Mouse (Mus musculus) MEL (cell line): ENCODE data around the gene Bcl2l1. TPM values are rescaled to one million over a fixed set of nuclear protein-coding genes. Genes with fewer than 3 reads are reported as not detected.

Source experiments
- DNase-seq: peaks from one replicate; pipeline ENCODE4 v3.0.0; 2011; ENCODE audit warnings: low read depth, low spot score
- H3K27ac ChIP-seq: 2 replicates; pipeline ENCODE4 v1.5.1; 2012; ENCODE audit warnings: low read depth, mild to moderate bottlenecking, control low read depth, low read length, moderate library complexity; ENCODE audit not compliant: control insufficient read depth
- H3K27me3 ChIP-seq, 2 experiments: fragments of 150-350 bp in 1 of 2; sonication (generic) in 1 of 2; 2 replicates each; pipeline ENCODE4 v1.6.1; 2012; ENCODE audit warnings: low read length in 2 of 2, mild to moderate bottlenecking in 2 of 2, improper control_type of control experiment in 1 of 2, moderate library complexity in 1 of 2; ENCODE audit not compliant: insufficient read depth in 2 of 2, control insufficient read depth in 1 of 2
- H3K36me3 ChIP-seq, 2 experiments: 2 replicates each; pipeline ENCODE4 v1.6.1; 2012 to 2014; ENCODE audit warnings: low read length in 2 of 2, improper control_type of control experiment in 1 of 2, inconsistent platforms in 1 of 2, mild to moderate bottlenecking in 1 of 2; ENCODE audit not compliant: insufficient read depth in 2 of 2, control insufficient read depth in 1 of 2
- H3K4me1 ChIP-seq, 2 experiments: fragments of 150-350 bp in 1 of 2; sonication (generic) in 1 of 2; 2 replicates each; pipeline ENCODE4 v1.6.1; 2012; ENCODE audit warnings: low read length in 2 of 2, improper control_type of control experiment in 1 of 2, mild to moderate bottlenecking in 1 of 2; ENCODE audit not compliant: insufficient read depth in 2 of 2, control insufficient read depth in 1 of 2
- H3K4me3 ChIP-seq, 2 experiments: fragments of 150-350 bp in 1 of 2; sonication (generic) in 1 of 2; 2 replicates each; pipeline ENCODE4 v1.5.1; 2012; ENCODE audit warnings: low read depth in 2 of 2, low read length in 2 of 2, mild to moderate bottlenecking in 2 of 2, moderate library complexity in 2 of 2, control low read depth in 1 of 2, improper control_type of control experiment in 1 of 2; ENCODE audit not compliant: control insufficient read depth in 1 of 2, insufficient read depth in 1 of 2
- H3K79me2 ChIP-seq: 2 replicates; pipeline ENCODE4 v1.6.1; 2012; ENCODE audit warnings: mild to moderate bottlenecking, low read length, moderate library complexity; ENCODE audit not compliant: control insufficient read depth, poor library complexity, insufficient read depth
- H3K9ac ChIP-seq: 2 replicates; pipeline ENCODE4 v1.6.1; 2012; ENCODE audit warnings: low read depth, mild to moderate bottlenecking, control low read depth, low read length, moderate library complexity; ENCODE audit not compliant: control insufficient read depth, poor library complexity, severe bottlenecking
- H3K9me3 ChIP-seq: fragments of 150-350 bp; sonication (generic); replicated peaks from 2 replicates; pipeline ENCODE4 v1.6.1; 2012; ENCODE audit warnings: mild to moderate bottlenecking, low read length, improper control_type of control experiment, moderate library complexity; ENCODE audit not compliant: insufficient read depth
- BHLHE40 ChIP-seq: IDR thresholded peaks from 2 replicates; pipeline ENCODE4 v1.6.1; 2012; ENCODE audit warnings: low read depth, mild to moderate bottlenecking, inconsistent platforms, low read length, improper control_type of control experiment, borderline replicate concordance
- CHD1 ChIP-seq: IDR thresholded peaks from 2 replicates; pipeline ENCODE4 v1.6.1; 2012; ENCODE audit warnings: low read depth, mild to moderate bottlenecking, inconsistent platforms, low read length, improper control_type of control experiment
- CTCF ChIP-seq, 3 experiments: IDR thresholded peaks in 2 of 3; conservative IDR thresholded peaks in 1 of 3; 2 replicates each; pipeline ENCODE4 v1.5.1; 2011 to 2012; ENCODE audit warnings: low read length in 3 of 3, low read depth in 2 of 3, mild to moderate bottlenecking in 2 of 3, improper control_type of control experiment in 1 of 3, inconsistent platforms in 1 of 3, mixed read lengths in 1 of 3, moderate library complexity in 1 of 3; ENCODE audit not compliant: control insufficient read depth in 1 of 3, insufficient read depth in 1 of 3, poor library complexity in 1 of 3, severe bottlenecking in 1 of 3
- E2F4 ChIP-seq: IDR thresholded peaks from 2 replicates; pipeline ENCODE4 v1.6.1; 2011; ENCODE audit warnings: low read depth, low read length, improper control_type of control experiment, borderline replicate concordance
- EP300 ChIP-seq, 2 experiments: IDR thresholded peaks; 2 replicates each; pipeline ENCODE4 v1.6.1; 2011; ENCODE audit warnings: improper control_type of control experiment in 2 of 2, low read length in 2 of 2, low read depth in 1 of 2, mild to moderate bottlenecking in 1 of 2
- JUND ChIP-seq: IDR thresholded peaks from 2 replicates; pipeline ENCODE4 v1.6.1; 2011; ENCODE audit warnings: low read depth, mild to moderate bottlenecking, improper control_type of control experiment, low read length
- KAT2A ChIP-seq: conservative IDR thresholded peaks from 2 replicates; pipeline ENCODE4 v1.6.1; 2012; ENCODE audit warnings: low read depth, low read length, improper control_type of control experiment, inconsistent platforms
- MAFK ChIP-seq: IDR thresholded peaks from 2 replicates; pipeline ENCODE4 v1.6.1; 2011; ENCODE audit warnings: low read depth, mild to moderate bottlenecking, low read length, improper control_type of control experiment, borderline replicate concordance
- MAZ ChIP-seq: IDR thresholded peaks from 2 replicates; pipeline ENCODE4 v1.6.1; 2012; ENCODE audit warnings: low read depth, mild to moderate bottlenecking, inconsistent platforms, low read length, improper control_type of control experiment
- MEF2A ChIP-seq: IDR thresholded peaks from 2 replicates; pipeline ENCODE4 v1.6.1; 2014; ENCODE audit warnings: low read depth, mild to moderate bottlenecking, inconsistent platforms, low read length, improper control_type of control experiment; ENCODE audit not compliant: poor library complexity, insufficient replicate concordance, severe bottlenecking; ENCODE audit errors: extremely low read depth
- MYC ChIP-seq: IDR thresholded peaks from 2 replicates; pipeline ENCODE4 v1.6.1; 2011; ENCODE audit warnings: low read depth, mild to moderate bottlenecking, low read length, improper control_type of control experiment, moderate library complexity
- POLR2AphosphoS2 ChIP-seq: IDR thresholded peaks from 2 replicates; pipeline ENCODE4 v1.6.1; 2011; ENCODE audit warnings: low read length, improper control_type of control experiment
- SIN3A ChIP-seq: IDR thresholded peaks from 2 replicates; pipeline ENCODE4 v1.6.1; 2012; ENCODE audit warnings: low read length, improper control_type of control experiment, inconsistent platforms
- SMC3 ChIP-seq: IDR thresholded peaks from 2 replicates; pipeline ENCODE4 v1.6.1; 2011; ENCODE audit warnings: low read depth, low read length, improper control_type of control experiment
- TAL1 ChIP-seq: IDR thresholded peaks from 2 replicates; pipeline ENCODE4 v1.6.1; 2012; ENCODE audit warnings: mild to moderate bottlenecking, inconsistent platforms, low read length, moderate library complexity, mixed read lengths
- TBP ChIP-seq: IDR thresholded peaks from 2 replicates; pipeline ENCODE4 v1.8.0; 2011; ENCODE audit warnings: low read depth, low read length, improper control_type of control experiment
- USF1 ChIP-seq: IDR thresholded peaks from 2 replicates; pipeline ENCODE4 v1.6.1; 2014; ENCODE audit warnings: low read depth, mild to moderate bottlenecking, inconsistent platforms, low read length, improper control_type of control experiment, moderate library complexity
- USF2 ChIP-seq, 2 experiments: IDR thresholded peaks; 2 replicates each; pipeline ENCODE4 v1.6.1; 2011 to 2012; ENCODE audit warnings: improper control_type of control experiment in 2 of 2, low read length in 2 of 2, borderline replicate concordance in 1 of 2, inconsistent platforms in 1 of 2, low read depth in 1 of 2, mild to moderate bottlenecking in 1 of 2; ENCODE audit not compliant: insufficient read depth in 1 of 2
- ZC3H11A ChIP-seq: IDR thresholded peaks from 2 replicates; pipeline ENCODE4 v1.6.1; 2012; ENCODE audit warnings: low read depth, mild to moderate bottlenecking, inconsistent platforms, low read length, improper control_type of control experiment
- ZKSCAN1 ChIP-seq: IDR thresholded peaks from 2 replicates; pipeline ENCODE4 v1.6.1; 2012; ENCODE audit warnings: low read depth, mild to moderate bottlenecking, inconsistent platforms, low read length, improper control_type of control experiment, moderate library complexity
- polyA plus RNA-seq, 2 experiments: library from polyadenylated mRNA; stranded (reverse) in 1 of 2; unstranded in 1 of 2; fragments of >175 nt in 1 of 2; fragments of >200 nt in 1 of 2; gene quantifications; 2 replicates each; pipeline versions ENCODE4 v1.2.1 to v1.2.4; 2012; ENCODE audit warnings: low replicate concordance in 2 of 2, low read depth in 1 of 2; ENCODE audit not compliant: insufficient read length in 2 of 2, insufficient read depth in 1 of 2, missing spikeins in 1 of 2
- total RNA-seq: library from RNA; depleted of rRNA; stranded (reverse); fragments of 300-350 nt; gene quantifications from 2 replicates; pipeline ENCODE4 v1.2.3, GENCODE M21; 2012

The Bcl2l1 gene
- total and polyA plus RNA-seq, 3 experiments, result 6.5 to 23.9 TPM; not detected in 1

- Histone ChIP-seq H3K79me2 (no peaks in the 10 kb centered on the region), H3K4me3 (no peak overlapping the region), H3K9ac (no peak overlapping the region), H3K27me3 (no peaks in the 10 kb centered on the region), H3K27ac (no peak overlapping the region), H3K36me3 (peaks cover 0 to 22% of the 10 kb centered on the region in 2 experiments; a peak in 2 of 4 replicates), H3K9me3 (no peaks in the 10 kb centered on the region), H3K4me1 (peaks cover 7 to 26% of the 10 kb centered on the region in 2 experiments)
- TF ChIP-seq TAL1 (no peak), MYC (no peak), MEF2A (no peak)
- DNase-seq, result no peak
Observed at GRCm38 (mm10) chr2:152793381-152793780, 38.1 kb downstream of the Bcl2l1 start.

- no peak for TF ChIP-seq BHLHE40
- TF ChIP-seq SMC3, result no peak
- TF ChIP-seq USF2 (IDR thresholded peaks at IDR 0.05; ENCODE audit: borderline replicate concordance in 1 of 2, insufficient read depth in 1 of 2, low read depth in 1 of 2, low read length in 2 of 2), result no peak
- no peak for TF ChIP-seq EP300 (IDR thresholded peaks at IDR 0.05; ENCODE audit: low read depth in 1 of 2, low read length in 2 of 2)
- TF ChIP-seq TBP, result no peak
- no peak for TF ChIP-seq ZC3H11A
- no peak for TF ChIP-seq CHD1
- TF ChIP-seq TAL1, result no peak
- TF ChIP-seq SIN3A, result no peak
- TF ChIP-seq E2F4, result no peak
- no peak for TF ChIP-seq JUND
- TF ChIP-seq CTCF (IDR thresholded peaks at IDR 0.05 in 2 of 3, conservative IDR thresholded peaks at IDR 0.05 in 1 of 3; ENCODE audit: control insufficient read depth in 1 of 3, insufficient read depth in 1 of 3, low read depth in 2 of 3, low read length in 3 of 3, poor library complexity in 1 of 3, severe bottlenecking in 1 of 3), result no peak
- no peak for TF ChIP-seq MYC
- no peak for TF ChIP-seq MAZ
- no peak for TF ChIP-seq KAT2A
- no peak for TF ChIP-seq USF1
- no peak for TF ChIP-seq POLR2AphosphoS2
- no peak for TF ChIP-seq MAFK
- TF ChIP-seq ZKSCAN1, result no peak
- no peak overlapping the region for H3K9ac ChIP-seq
- peaks cover 0 to 32% of the 10 kb centered on the region in 2 experiments; a peak in 2 of 4 replicates for H3K36me3 ChIP-seq
- H3K4me1 ChIP-seq, result peaks cover 12 to 36% of the 10 kb centered on the region in 2 experiments
- H3K9me3 ChIP-seq, result no peaks in the 10 kb centered on the region
- H3K27ac ChIP-seq, result no peak overlapping the region
- H3K27me3 ChIP-seq, result no peaks in the 10 kb centered on the region
- DNase-seq, result no peak
- no peak overlapping the region for H3K4me3 ChIP-seq
- no peaks in the 10 kb centered on the region for H3K79me2 ChIP-seq
Observed at GRCm38 (mm10) chr2:152792461-152792860, 39.1 kb downstream of the Bcl2l1 start.
